Mouse (Mus musculus) E14TG2a.4 (cell line): ENCODE measurements at regions not wholly inside any gene's neighbourhood (a gene's known extent, or its start where the extent isn't known, plus 50 kb on each side); places are given as distances from the start of the nearest gene placed in this dataset.

Source experiments
- H3K27me3 ChIP-seq: 2 replicates; pipeline ENCODE4 v1.6.1; 2014; ENCODE audit warnings: low read length, control low read depth; ENCODE audit not compliant: insufficient read depth
- H3K36me3 ChIP-seq: 2 replicates; pipeline ENCODE4 v1.6.1; 2014; ENCODE audit warnings: low read length, control low read depth; ENCODE audit not compliant: insufficient read depth
- H3K4me1 ChIP-seq: replicated peaks from 2 replicates; pipeline ENCODE4 v1.6.1; 2014; ENCODE audit warnings: low read depth, low read length, control low read depth
- H3K4me3 ChIP-seq: replicated peaks from 2 replicates; pipeline ENCODE4 v1.5.1; 2014; ENCODE audit warnings: mild to moderate bottlenecking, low read length
- H3K9me3 ChIP-seq: 2 replicates; pipeline ENCODE4 v1.6.1; 2014; ENCODE audit warnings: low read length, control low read depth
- CTCF ChIP-seq: conservative IDR thresholded peaks from 2 replicates; pipeline ENCODE4 v1.5.1; 2014; ENCODE audit warnings: low read length
- NANOG ChIP-seq: IDR thresholded peaks from 2 replicates; pipeline ENCODE4 v1.6.1; 2014; ENCODE audit warnings: borderline replicate concordance, low read length, mixed read lengths
- POU5F1 ChIP-seq: IDR thresholded peaks from 2 replicates; pipeline ENCODE4 v1.6.1; 2014; ENCODE audit warnings: low read length, borderline replicate concordance

DNA sequence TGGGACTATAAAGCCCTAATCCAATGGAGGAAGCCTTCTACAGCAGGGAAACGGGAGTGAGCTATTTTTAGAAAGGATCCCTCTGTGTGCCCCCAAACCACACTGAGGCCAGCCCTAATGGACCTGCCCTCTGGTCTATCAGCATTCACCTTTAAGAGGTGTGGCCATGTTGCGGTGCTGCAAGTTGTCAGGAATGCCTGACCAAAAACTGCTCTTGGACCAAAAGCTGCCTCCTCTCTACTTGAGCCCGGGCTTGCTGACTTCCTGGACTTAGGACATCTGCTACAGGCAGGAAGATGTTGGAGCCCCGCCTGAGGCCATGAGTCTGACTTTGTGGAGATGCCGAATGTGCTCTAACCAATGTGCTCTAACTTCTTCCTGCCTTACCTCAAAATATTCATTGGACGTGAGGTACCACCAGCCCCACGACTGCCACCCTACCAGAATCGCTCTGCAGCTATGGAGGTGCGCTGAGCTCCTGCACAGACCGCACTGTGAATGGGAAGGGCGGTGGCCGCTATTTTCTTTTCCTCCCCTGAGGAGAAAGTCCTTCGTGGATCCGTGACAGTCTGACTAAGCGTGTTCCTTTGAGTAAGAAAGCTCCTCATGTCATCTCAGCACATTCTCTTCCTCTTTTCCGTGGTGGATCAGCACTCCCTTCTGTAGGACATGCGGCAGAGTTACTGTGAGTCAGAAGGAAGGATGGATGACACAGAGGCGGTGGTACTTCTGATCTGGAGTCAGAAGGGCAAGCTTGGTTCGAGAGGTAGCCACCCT, 313.0 kb downstream of the Gm49356 start:
- Histone ChIP-seq H3K27me3 (peaks cover 22% of the 10 kb centered on the region), H3K9me3 (no peaks in the 10 kb centered on the region), H3K4me3 (0 out of 2 replicates have a peak overlapping the region, but pooled peaks have one; percentile 17), H3K4me1 (peaks cover 40% of the 10 kb centered on the region), H3K36me3 (no peaks in the 10 kb centered on the region)
- TF ChIP-seq CTCF (no peak), NANOG (no peak), POU5F1 (no peak)

DNA sequence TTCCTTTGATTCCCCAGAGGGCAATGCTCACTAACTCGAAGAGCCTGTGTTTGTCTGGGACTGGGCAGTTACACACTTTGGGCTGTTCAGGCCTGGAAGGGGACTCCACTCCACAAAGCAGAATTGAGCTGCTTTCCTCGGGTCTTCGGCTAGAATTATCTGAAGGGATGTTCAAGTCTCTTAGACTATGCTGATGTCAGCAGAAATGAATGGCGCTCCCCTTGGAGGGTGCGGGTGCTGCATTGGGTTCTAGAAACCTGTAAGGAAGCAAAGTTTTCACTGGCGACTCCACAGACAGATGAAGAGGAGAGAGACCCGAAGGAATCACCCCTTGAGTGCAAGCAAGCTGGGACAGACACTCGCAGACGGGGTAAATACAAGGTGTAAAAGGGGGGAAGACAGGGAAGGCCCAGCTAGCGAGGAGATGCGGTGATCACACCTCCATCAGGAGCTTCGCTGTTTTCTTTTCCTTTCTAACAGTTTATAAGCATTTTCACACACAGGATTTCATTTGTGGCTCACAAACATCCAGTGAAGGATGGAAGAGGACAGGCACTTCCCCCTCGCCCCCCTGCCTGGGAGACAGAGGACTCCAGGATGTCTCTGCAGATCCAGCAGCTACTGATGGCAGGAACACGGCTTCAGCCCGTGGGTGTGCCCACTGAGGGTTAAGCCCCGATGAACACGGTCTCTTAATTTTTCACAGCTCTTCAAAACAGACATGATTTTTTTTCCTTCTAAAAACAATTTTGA, 314.2 kb downstream of the Gm49356 start:
- TF ChIP-seq POU5F1, result no peak
- no peak for TF ChIP-seq NANOG
- no peak for TF ChIP-seq CTCF
- no peaks in the 10 kb centered on the region for H3K36me3 ChIP-seq
- no peaks in the 10 kb centered on the region for H3K9me3 ChIP-seq
- H3K4me3 ChIP-seq, result no peak overlapping the region
- H3K27me3 ChIP-seq, result peaks cover 22% of the 10 kb centered on the region
- H3K4me1 ChIP-seq, result peaks cover 29% of the 10 kb centered on the region

DNA sequence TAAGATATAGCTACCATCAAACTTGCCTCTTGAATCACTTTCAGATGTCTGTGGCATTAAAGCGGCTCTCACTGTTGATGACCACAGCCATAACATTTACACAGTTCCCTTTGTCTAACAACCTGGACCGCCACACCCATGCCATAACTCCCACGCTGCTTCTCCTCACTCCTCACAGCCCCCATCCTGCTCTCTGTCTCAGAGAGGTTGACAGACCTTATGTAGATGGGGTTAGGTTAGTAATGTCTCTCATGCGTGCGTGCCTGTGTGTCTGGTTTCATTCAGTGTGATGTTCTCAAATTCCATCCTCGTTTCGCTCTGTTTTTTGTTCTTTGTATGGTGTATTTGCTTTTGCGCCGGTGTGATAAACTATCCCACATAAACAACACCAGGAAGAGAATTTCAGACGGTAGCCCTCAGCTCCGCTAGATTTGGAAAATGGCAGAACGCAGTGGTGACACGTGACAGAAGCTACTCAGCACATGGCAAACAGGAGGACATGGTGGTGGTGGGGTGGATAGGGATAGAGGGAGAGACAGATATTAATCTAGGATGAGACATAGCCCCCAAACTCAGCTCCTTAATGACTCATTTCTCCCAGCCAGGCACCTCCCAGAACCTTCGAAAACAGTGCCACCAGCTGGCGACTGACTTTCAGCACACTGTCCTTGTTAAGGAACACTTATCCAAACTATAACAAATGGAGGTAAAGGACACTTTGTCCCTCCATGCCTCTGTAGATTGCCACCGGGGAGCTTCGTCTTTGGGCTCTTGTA, 314.9 kb downstream of the Gm49356 start:
- H3K9me3 ChIP-seq, result no peaks in the 10 kb centered on the region
- H3K4me1 ChIP-seq, result peaks cover 29% of the 10 kb centered on the region
- peak; percentile 25 for TF ChIP-seq CTCF
- no peak for TF ChIP-seq POU5F1
- no peaks in the 10 kb centered on the region for H3K36me3 ChIP-seq
- peaks cover 22% of the 10 kb centered on the region for H3K27me3 ChIP-seq
- no peak overlapping the region for H3K4me3 ChIP-seq

DNA sequence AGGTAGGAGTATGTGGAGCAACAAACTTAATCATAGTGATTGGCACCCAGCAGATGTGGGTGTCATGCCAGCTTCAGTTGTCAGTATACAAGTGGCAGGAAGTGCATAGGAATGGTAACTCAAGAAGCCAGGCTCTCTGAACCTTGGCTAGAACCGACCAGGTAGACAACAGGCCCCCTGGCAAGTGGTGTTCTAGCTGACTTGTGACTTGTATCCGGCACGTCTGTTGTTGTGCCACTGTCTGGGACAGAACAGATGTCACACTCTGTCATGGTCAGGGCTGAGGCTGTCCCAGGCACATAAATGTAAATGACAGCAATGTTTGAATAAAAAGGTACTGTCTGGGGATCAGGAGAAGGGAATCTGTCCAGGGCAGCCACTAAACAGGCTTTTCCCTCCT, 316.0 kb downstream of the Gm49356 start:
- H3K36me3 ChIP-seq, result no peaks in the 10 kb centered on the region
- no peak overlapping the region for H3K4me3 ChIP-seq
- H3K27me3 ChIP-seq, result peaks cover 22% of the 10 kb centered on the region
- TF ChIP-seq CTCF (no peak), POU5F1 (no peak), NANOG (no peak)
- H3K9me3 ChIP-seq, result no peaks in the 10 kb centered on the region
- peaks cover 29% of the 10 kb centered on the region for H3K4me1 ChIP-seq

DNA sequence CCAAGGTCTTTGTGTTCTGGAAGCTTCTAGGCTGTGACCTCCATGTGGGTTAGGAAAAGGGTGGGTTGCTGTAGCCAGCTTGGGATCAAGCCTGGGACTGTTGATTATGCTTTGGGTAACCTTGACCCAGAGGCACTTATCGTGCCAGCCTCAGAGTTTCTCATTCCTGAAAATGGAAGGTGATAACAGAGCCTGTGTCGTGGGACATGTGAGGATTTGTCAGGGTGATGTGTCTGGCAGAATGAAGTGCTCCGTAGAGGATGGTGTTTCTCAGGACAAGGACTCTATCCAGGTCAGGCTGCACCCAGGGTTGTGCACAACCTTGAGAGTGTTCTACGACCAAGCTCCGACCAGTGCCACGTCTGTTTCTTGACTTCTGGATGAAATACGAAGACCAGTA, 316.4 kb downstream of the Gm49356 start:
- Histone ChIP-seq H3K4me1 (peaks cover 29% of the 10 kb centered on the region), H3K9me3 (no peaks in the 10 kb centered on the region), H3K4me3 (no peak overlapping the region), H3K36me3 (no peaks in the 10 kb centered on the region), H3K27me3 (peaks cover 22% of the 10 kb centered on the region)
- no peak for TF ChIP-seq CTCF
- no peak for TF ChIP-seq POU5F1
- TF ChIP-seq NANOG, result no peak

DNA sequence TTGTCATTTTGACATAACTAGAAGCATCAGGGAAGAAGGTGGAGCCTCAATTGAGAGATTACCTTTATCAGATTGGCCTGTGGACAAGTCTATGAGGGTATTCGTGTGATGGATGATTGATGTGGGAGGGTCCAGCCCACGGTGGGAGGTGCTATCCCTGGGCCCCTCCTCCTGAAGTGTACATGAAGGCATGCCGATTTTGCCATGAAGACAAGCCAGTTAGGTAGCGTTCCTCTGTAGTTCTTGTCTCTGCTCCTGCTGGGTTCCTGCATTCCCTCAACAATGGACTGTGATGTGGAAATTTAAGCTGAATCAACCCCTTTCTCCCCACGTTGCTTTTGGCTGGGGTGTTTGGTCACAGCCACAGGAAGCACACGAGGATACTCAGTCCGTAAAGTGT, 317.5 kb downstream of the Gm49356 start:
- TF ChIP-seq CTCF (no peak), POU5F1 (no peak), NANOG (no peak)
- peaks cover 18% of the 10 kb centered on the region for H3K27me3 ChIP-seq
- H3K9me3 ChIP-seq, result no peaks in the 10 kb centered on the region
- H3K4me3 ChIP-seq, result no peak overlapping the region
- no peaks in the 10 kb centered on the region for H3K36me3 ChIP-seq
- peaks cover 28% of the 10 kb centered on the region for H3K4me1 ChIP-seq

DNA sequence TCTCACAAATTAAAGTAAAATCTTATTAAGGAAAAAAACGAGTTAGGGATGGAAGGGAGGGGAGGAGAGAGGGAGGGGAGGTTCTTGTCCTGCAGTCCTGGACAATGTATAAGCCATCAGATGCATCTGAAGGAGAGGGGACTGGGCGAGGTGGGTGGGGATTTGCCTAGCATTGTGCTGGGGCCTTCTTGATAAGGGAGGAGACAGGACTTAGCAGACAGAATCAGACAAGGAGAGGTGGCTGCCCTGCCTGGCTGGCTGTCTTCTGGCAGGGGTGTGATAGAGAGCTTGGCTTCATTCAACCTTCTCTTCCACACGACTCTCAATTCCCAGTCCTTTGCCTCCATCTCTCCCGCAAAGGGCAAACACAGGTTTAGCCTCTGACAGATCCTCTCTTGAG, 318.9 kb downstream of the Gm49356 start:
- no peaks in the 10 kb centered on the region for H3K9me3 ChIP-seq
- H3K27me3 ChIP-seq, result peaks cover 6% of the 10 kb centered on the region
- no peak overlapping the region for H3K4me3 ChIP-seq
- H3K36me3 ChIP-seq, result no peaks in the 10 kb centered on the region
- H3K4me1 ChIP-seq, result peaks cover 17% of the 10 kb centered on the region
- no peak for TF ChIP-seq POU5F1
- TF ChIP-seq CTCF, result no peak
- TF ChIP-seq NANOG, result no peak

DNA sequence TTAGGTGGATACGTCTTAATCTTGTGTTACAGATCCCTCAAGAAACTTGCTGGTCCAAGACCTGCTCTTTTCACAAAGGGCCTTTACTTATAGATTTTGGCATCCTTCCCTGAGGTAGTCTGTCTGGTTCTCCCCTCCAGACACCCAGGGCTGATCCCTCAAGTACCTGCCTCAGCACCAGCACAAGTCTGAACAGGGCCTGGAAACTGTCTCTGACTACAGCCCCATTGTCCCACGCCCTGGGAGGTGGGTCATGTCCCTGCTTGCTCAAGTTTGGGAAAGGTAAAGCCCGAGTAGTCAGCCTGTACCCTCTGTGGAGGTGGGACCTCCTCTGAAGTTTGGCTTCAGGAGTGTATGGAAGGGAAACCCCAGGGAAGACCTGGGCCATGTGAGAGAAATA, 323.3 kb downstream of the Gm49356 start:
- H3K4me1 ChIP-seq, result no peaks in the 10 kb centered on the region; the same call in 1 of the 2 replicates
- no peaks in the 10 kb centered on the region for H3K9me3 ChIP-seq
- H3K27me3 ChIP-seq, result no peaks in the 10 kb centered on the region
- H3K36me3 ChIP-seq, result no peaks in the 10 kb centered on the region
- TF ChIP-seq POU5F1 (no peak), CTCF (no peak), NANOG (no peak)
- H3K4me3 ChIP-seq, result no peak overlapping the region
